Mouse (Mus musculus) G1E (cell line): ENCODE measurements at regions not wholly inside any gene's neighbourhood (a gene's known extent, or its start where the extent isn't known, plus 50 kb on each side); places are given as distances from the start of the nearest gene placed in this dataset.
"Not testable (repeated sequence)": the region's sequence is repeated elsewhere in the genome, so short reads cannot be mapped to it uniquely, and the experiment has no call there.

Source experiments
- ATAC-seq: 2 replicates; pipeline ENCODE4 v1.8.0; 2016; ENCODE audit warnings: mild to moderate bottlenecking; ENCODE audit not compliant: insufficient number of reproducible peaks, poor library complexity, low FRiP score, severe bottlenecking; ENCODE audit errors: extremely low read depth
- DNase-seq: peaks from one replicate; pipeline ENCODE4 v3.0.0; 2012; ENCODE audit warnings: low spot score
- H3K27me3 ChIP-seq: 2 replicates; pipeline ENCODE4 v1.6.1; 2012; ENCODE audit warnings: mild to moderate bottlenecking, low read length, inconsistent platforms; ENCODE audit not compliant: insufficient read depth
- H3K36me3 ChIP-seq: replicated peaks from 2 replicates; pipeline ENCODE3; 2012; ENCODE audit warnings: mild to moderate bottlenecking, inconsistent platforms
- H3K4me1 ChIP-seq: 2 replicates; pipeline ENCODE4 v1.6.1; 2012; ENCODE audit warnings: low read depth, low read length, inconsistent platforms, mixed read lengths; ENCODE audit not compliant: insufficient read depth
- H3K4me3 ChIP-seq: 2 replicates; pipeline ENCODE4 v1.5.1; 2012; ENCODE audit warnings: low read depth, mild to moderate bottlenecking, inconsistent platforms, low read length, moderate library complexity, mixed read lengths
- H3K9me3 ChIP-seq: replicated peaks from 2 replicates; pipeline ENCODE4 v1.6.1; 2012; ENCODE audit warnings: inconsistent platforms
- CTCF ChIP-seq: IDR thresholded peaks from 2 replicates; pipeline ENCODE4 v1.5.1; 2012; ENCODE audit warnings: low read depth, low read length, inconsistent platforms, mixed read lengths
- GATA1 ChIP-seq: IDR thresholded peaks from 2 replicates; pipeline ENCODE4 v1.6.1; 2012; ENCODE audit warnings: borderline replicate concordance, low read length, inconsistent platforms, mixed read lengths
- GATA2 ChIP-seq: IDR thresholded peaks from 2 replicates; pipeline ENCODE4 v1.6.1; 2012; ENCODE audit warnings: low read depth, low read length, inconsistent platforms, borderline replicate concordance
- POLR2AphosphoS5 ChIP-seq: IDR thresholded peaks from 2 replicates; pipeline ENCODE4 v1.6.1; 2012; ENCODE audit warnings: low read depth, low read length, inconsistent platforms; ENCODE audit not compliant: insufficient replicate concordance
- TAL1 ChIP-seq: conservative IDR thresholded peaks from 2 replicates; pipeline ENCODE4 v1.6.1; 2012; ENCODE audit warnings: low read depth, low read length, inconsistent platforms, mixed read lengths

GRCm38 (mm10) chr3:117191903-117192302 is 168.8 kb downstream of the Plppr4 start:
- no peak for ATAC-seq
- TF ChIP-seq TAL1: no peak
- no peak for TF ChIP-seq CTCF
- no peak for TF ChIP-seq POLR2AphosphoS5
- TF ChIP-seq GATA1: no peak
- TF ChIP-seq GATA2: no peak

GRCm38 (mm10) chr3:117188782-117189500 is 171.7 kb downstream of the Plppr4 start:
- H3K36me3 ChIP-seq: no peaks in the 10 kb centered on the region
- ATAC-seq (no peak), DNase-seq (no peak)
- H3K9me3 ChIP-seq: no peaks in the 10 kb centered on the region; the same call in 1 of the 2 replicates
- H3K27me3 ChIP-seq: no peaks in the 10 kb centered on the region
- no peaks in the 10 kb centered on the region for H3K4me1 ChIP-seq
- H3K4me3 ChIP-seq: no peak overlapping the region
- no peak for TF ChIP-seq TAL1
- TF ChIP-seq GATA2: no peak
- TF ChIP-seq CTCF: no peak

More at GRCm38 (mm10) chr3:117191903-117192302, 168.8 kb downstream of the Plppr4 start:
- H3K4me1 ChIP-seq: no peaks in the 10 kb centered on the region
- H3K27me3 ChIP-seq: no peaks in the 10 kb centered on the region
- no peak for DNase-seq
- H3K36me3 ChIP-seq: no peaks in the 10 kb centered on the region
- no peak overlapping the region for H3K4me3 ChIP-seq
- H3K9me3 ChIP-seq: no peaks in the 10 kb centered on the region; the same call in 1 of the 2 replicates

GRCm38 (mm10) chr3:117183654-117184184 is 177.0 kb downstream of the Plppr4 start:
- no peaks in the 10 kb centered on the region for H3K4me1 ChIP-seq
- no peak for TF ChIP-seq CTCF
- TF ChIP-seq GATA1: no peak
- TF ChIP-seq POLR2AphosphoS5: no peak
- TF ChIP-seq GATA2: no peak
- TF ChIP-seq TAL1: no peak
- ATAC-seq (no peak), DNase-seq (no peak)
- H3K36me3 ChIP-seq: no peaks in the 10 kb centered on the region
- H3K27me3 ChIP-seq: no peaks in the 10 kb centered on the region
- no peaks in the 10 kb centered on the region for H3K9me3 ChIP-seq
- H3K4me3 ChIP-seq: no peak overlapping the region

- no peaks in the 10 kb centered on the region for H3K9me3 ChIP-seq
- no peaks in the 10 kb centered on the region for H3K4me1 ChIP-seq
- TF ChIP-seq CTCF (no peak), GATA1 (no peak), TAL1 (no peak), GATA2 (no peak), POLR2AphosphoS5 (no peak)
- H3K36me3 ChIP-seq: no peaks in the 10 kb centered on the region
- ATAC-seq: no peak
- no peak for DNase-seq
- H3K27me3 ChIP-seq: no peaks in the 10 kb centered on the region
- H3K4me3 ChIP-seq: no peak overlapping the region
Measured at GRCm38 (mm10) chr3:117169740-117170139, 190.9 kb downstream of the Plppr4 start.

GRCm38 (mm10) chr3:117163046-117163445 is 194.3 kb upstream of the Palmd start:
- TF ChIP-seq CTCF: no peak
- ATAC-seq (no peak), DNase-seq (no peak)
- no peaks in the 10 kb centered on the region for H3K27me3 ChIP-seq
- H3K9me3 ChIP-seq: no peaks in the 10 kb centered on the region
- H3K36me3 ChIP-seq: no peaks in the 10 kb centered on the region
- H3K4me1 ChIP-seq: no peaks in the 10 kb centered on the region
- H3K4me3 ChIP-seq: no peak overlapping the region

- not testable (repeated sequence) for H3K9me3 ChIP-seq, H3K36me3 ChIP-seq, H3K27me3 ChIP-seq, ATAC-seq, DNase-seq, H3K4me3 ChIP-seq, H3K4me1 ChIP-seq
Measured at GRCm38 (mm10) chr3:117160689-117161088, 191.9 kb upstream of the Palmd start.

- ATAC-seq: no peak
- no peaks in the 10 kb centered on the region for H3K36me3 ChIP-seq
- H3K4me3 ChIP-seq: no peak overlapping the region
- TF ChIP-seq GATA2 (no peak), TAL1 (no peak), POLR2AphosphoS5 (no peak), CTCF (no peak), GATA1 (no peak)
- no peak for DNase-seq
- no peaks in the 10 kb centered on the region for H3K4me1 ChIP-seq
- no peaks in the 10 kb centered on the region for H3K9me3 ChIP-seq
- H3K27me3 ChIP-seq: no peaks in the 10 kb centered on the region
Measured at GRCm38 (mm10) chr3:117155274-117155673, 186.5 kb upstream of the Palmd start.
